Mouse (Mus musculus) neural tube, embryonic 11.5 days (tissue): ENCODE measurements around the gene Zfp282. TPM values are rescaled to one million over a fixed set of nuclear protein-coding genes. Genes with fewer than 3 reads are reported as not detected.
A peak's percentile ranks its signal among the peaks of the same experiment; 100 is the strongest.
"Not testable (repeated sequence)": the region's sequence is repeated elsewhere in the genome, so short reads cannot be mapped to it uniquely, and the experiment has no call there.

Experiments used
- ATAC-seq: fragments of 200-750 bp; cut with Nextera tagmentation; 2 replicates; pipeline ENCODE4 v1.8.0; 2017; ENCODE audit warnings: moderate number of reproducible peaks, mild to moderate bottlenecking, moderate TSS enrichment, moderate library complexity; ENCODE audit not compliant: insufficient read depth, low FRiP score, low TSS enrichment
- DNase-seq: peaks from one replicate; pipeline ENCODE4 v3.0.0-alpha.2; 2015; ENCODE audit warnings: low spot score
- H3K27ac ChIP-seq: fragments of 300-500 bp; sonication (generic); 2 replicates; pipeline ENCODE4 v1.5.1; 2014; ENCODE audit warnings: low read depth, mild to moderate bottlenecking, low read length
- H3K27me3 ChIP-seq: fragments of 300-500 bp; sonication (generic); 2 replicates; pipeline ENCODE4 v1.6.1; 2014; ENCODE audit warnings: mild to moderate bottlenecking, low read length, mixed read lengths; ENCODE audit not compliant: control insufficient read depth, insufficient read depth
- H3K36me3 ChIP-seq: fragments of 300-500 bp; sonication (generic); 2 replicates; pipeline ENCODE4 v1.6.1; 2014; ENCODE audit warnings: mild to moderate bottlenecking, low read length, moderate library complexity, mixed read lengths; ENCODE audit not compliant: control insufficient read depth, insufficient read depth
- H3K4me1 ChIP-seq: fragments of 300-500 bp; sonication (generic); 2 replicates; pipeline ENCODE4 v1.6.1; 2014; ENCODE audit warnings: low read length, mixed read lengths; ENCODE audit not compliant: control insufficient read depth, insufficient read depth
- H3K4me2 ChIP-seq: fragments of 300-500 bp; sonication (generic); 2 replicates; pipeline ENCODE4 v1.6.1; 2014; ENCODE audit warnings: low read depth, mild to moderate bottlenecking, moderate library complexity
- H3K4me3 ChIP-seq: fragments of 300-500 bp; sonication (generic); 2 replicates; pipeline ENCODE4 v1.5.1; 2014; ENCODE audit warnings: low read depth, low read length
- H3K9ac ChIP-seq: fragments of 300-500 bp; sonication (generic); 2 replicates; pipeline ENCODE4 v1.6.1; 2014; ENCODE audit warnings: mild to moderate bottlenecking, low read length
- H3K9me3 ChIP-seq: fragments of 300-500 bp; sonication (generic); 2 replicates; pipeline ENCODE4 v1.6.1; 2016; ENCODE audit warnings: low read length; ENCODE audit not compliant: control insufficient read depth
- WGBS: fragments of 180-500 bp; shearing (Covaris S2); extraction: QIAGEN DNeasy Blood & Tissue Kit; methylation state at CpG from one replicate; pipeline ENCODE4 v1.1.7; 2014; 5-methylcytosine and 5-hydroxymethylcytosine counted together
- polyA plus RNA-seq: library from polyadenylated mRNA; unstranded; fragments of >200 nt; fragmentation: Nextera tagmentation; extraction: Ambion mirVana; gene quantifications from 2 replicates; pipeline ENCODE4 v1.2.1, GENCODE M21; 2014

Gene Zfp282
- polyA plus RNA-seq, 1 experiment from 2014 or later: 15.5 TPM

- DNase-seq: no peak
- no peak overlapping the region for H3K27ac ChIP-seq
- H3K36me3 ChIP-seq: no peaks in the 10 kb centered on the region
- H3K4me1 ChIP-seq: no peaks in the 10 kb centered on the region
- H3K9me3 ChIP-seq: no peaks in the 10 kb centered on the region
- WGBS: 96% methylated on average over 1 of the region's 1 CpGs
- H3K9ac ChIP-seq: no peak overlapping the region
- no peaks in the 10 kb centered on the region for H3K27me3 ChIP-seq
- no peak overlapping the region for H3K4me2 ChIP-seq
- no peak for ATAC-seq
- no peak overlapping the region for H3K4me3 ChIP-seq
These were observed 35.9 kb upstream of the Zfp282 start for GRCm38 (mm10) chr6:47841077-47841476.

- Histone ChIP-seq H3K27me3 (no peaks in the 10 kb centered on the region), H3K9ac (no peak overlapping the region), H3K9me3 (no peaks in the 10 kb centered on the region), H3K4me1 (no peaks in the 10 kb centered on the region), H3K36me3 (no peaks in the 10 kb centered on the region), H3K4me3 (no peak overlapping the region), H3K4me2 (no peak overlapping the region), H3K27ac (no peak overlapping the region)
- ATAC-seq: no peak
- 98% methylated on average over 2 of the region's 2 CpGs for WGBS
- DNase-seq: no peak
These were observed 35.2 kb upstream of the Zfp282 start for GRCm38 (mm10) chr6:47841831-47842230.

GRCm38 (mm10) chr6:47842337-47842736, 34.7 kb upstream of the Zfp282 start:
- Histone ChIP-seq H3K27me3 (no peaks in the 10 kb centered on the region), H3K9ac (no peak overlapping the region), H3K4me3 (no peak overlapping the region), H3K4me1 (no peaks in the 10 kb centered on the region), H3K27ac (no peak overlapping the region), H3K36me3 (no peaks in the 10 kb centered on the region), H3K9me3 (no peaks in the 10 kb centered on the region), H3K4me2 (no peak overlapping the region)
- DNase-seq (no peak), ATAC-seq (no peak)
- 89% methylated on average over 1 of the region's 1 CpGs for WGBS

GRCm38 (mm10) chr6:47845779-47846178, 31.2 kb upstream of the Zfp282 start:
- DNase-seq: no peak
- Histone ChIP-seq H3K36me3 (no peaks in the 10 kb centered on the region), H3K4me1 (no peaks in the 10 kb centered on the region), H3K4me2 (no peak overlapping the region), H3K9ac (no peak overlapping the region), H3K27me3 (no peaks in the 10 kb centered on the region), H3K4me3 (no peak overlapping the region), H3K9me3 (no peaks in the 10 kb centered on the region), H3K27ac (no peak overlapping the region)
- no peak for ATAC-seq

- Histone ChIP-seq H3K4me2 (no peak overlapping the region), H3K27me3 (no peaks in the 10 kb centered on the region), H3K9ac (no peak overlapping the region), H3K9me3 (no peaks in the 10 kb centered on the region), H3K4me1 (no peaks in the 10 kb centered on the region), H3K4me3 (no peak overlapping the region), H3K27ac (no peak overlapping the region), H3K36me3 (peaks cover 2% of the 10 kb centered on the region; the same call in 1 of the 2 replicates)
- no peak for DNase-seq
- WGBS: 88% methylated on average over 6 of the region's 6 CpGs
- ATAC-seq: no peak
These were observed 19.8 kb upstream of the Zfp282 start for GRCm38 (mm10) chr6:47857241-47857640.

- not testable (repeated sequence) for ATAC-seq, H3K9ac ChIP-seq, H3K4me3 ChIP-seq, H3K4me1 ChIP-seq, H3K27me3 ChIP-seq, H3K27ac ChIP-seq, H3K9me3 ChIP-seq, DNase-seq, H3K4me2 ChIP-seq, H3K36me3 ChIP-seq
- 88% methylated on average over 3 of the region's 3 CpGs for WGBS
These were observed 19.3 kb upstream of the Zfp282 start for GRCm38 (mm10) chr6:47857729-47858128.

GRCm38 (mm10) chr6:47872266-47872665, 4.7 kb upstream of the Zfp282 start:
- Histone ChIP-seq H3K4me1 (no peaks in the 10 kb centered on the region), H3K4me2 (no peak overlapping the region), H3K27me3 (no peaks in the 10 kb centered on the region), H3K27ac (no peak overlapping the region), H3K4me3 (no peak overlapping the region), H3K36me3 (no peaks in the 10 kb centered on the region), H3K9me3 (no peaks in the 10 kb centered on the region), H3K9ac (no peak overlapping the region)
- WGBS: 87% methylated on average over 5 of the region's 5 CpGs
- DNase-seq (no peak), ATAC-seq (no peak)

GRCm38 (mm10) chr6:47877461-47878132, 593 bp downstream of the Zfp282 start:
- ATAC-seq (peak; percentile 96), DNase-seq (peak; percentile 92)
- Histone ChIP-seq H3K27me3 (no peaks in the 10 kb centered on the region), H3K9me3 (no peaks in the 10 kb centered on the region; the same call in 1 of the 2 replicates), H3K4me3 (peak overlapping the region; percentile 74), H3K4me1 (peaks cover 8% of the 10 kb centered on the region), H3K9ac (peak overlapping the region; percentile 94), H3K27ac (peak overlapping the region; percentile 95), H3K4me2 (peak overlapping the region; percentile 84), H3K36me3 (peaks cover 2% of the 10 kb centered on the region; the same call in 1 of the 2 replicates)
- WGBS: under 1% methylated on average over 46 of the region's 71 CpGs

GRCm38 (mm10) chr6:47878133-47878514, 1.1 kb downstream of the Zfp282 start:
- peak overlapping the region; percentile 84 for H3K4me2 ChIP-seq
- H3K27me3 ChIP-seq: no peaks in the 10 kb centered on the region
- H3K4me1 ChIP-seq: peaks cover 8% of the 10 kb centered on the region
- no peaks in the 10 kb centered on the region; the same call in 1 of the 2 replicates for H3K9me3 ChIP-seq
- WGBS: 1% methylated on average over 11 of the region's 11 CpGs
- DNase-seq: peak; percentile 33
- H3K36me3 ChIP-seq: peaks cover 2% of the 10 kb centered on the region; the same call in 1 of the 2 replicates
- H3K4me3 ChIP-seq: peak overlapping the region; percentile 74
- peak overlapping the region; percentile 94 for H3K9ac ChIP-seq
- H3K27ac ChIP-seq: peak overlapping the region; percentile 95
- no peak for ATAC-seq
